Mouse (Mus musculus) adrenal gland, postnatal 10 days (tissue): Measurements from ENCODE around the gene Tmem37. TPM values are rescaled to one million over a fixed set of nuclear protein-coding genes. Genes with fewer than 3 reads are reported as not detected.

Source experiments
- DNase-seq: peaks from one replicate; pipeline ENCODE4 v3.0.0; 2021; ENCODE audit warnings: mixed read lengths
- long read RNA-seq, 2 experiments: library from polyadenylated mRNA; stranded (forward); transcript quantifications; one replicate each; pipeline ENCODE4 v2.0.0; 2021
- total RNA-seq, 2 experiments: library from RNA; stranded (reverse); gene quantifications; 2 replicates each; pipeline ENCODE4 v1.2.3; 2021

Gene Tmem37
- total RNA-seq, result 10 to 100 TPM; 24.6 to 25.8 TPM
- long read RNA-seq, experiment 1, transcript Tmem37-201 (2 exons, 1,311 nt), result major isoform, 77 of 80 reads
- long read RNA-seq, experiment 1, partial matches to known transcripts, result 0 of 80 reads
- long read RNA-seq, experiment 1, other reads (novel, unspliced or antisense), result 3 of 80 reads
- long read RNA-seq, experiment 2, transcript Tmem37-201 (2 exons, 1,311 nt), result major isoform, 45 of 47 reads
- long read RNA-seq, experiment 2, partial matches to known transcripts, result 1 of 47 reads
- long read RNA-seq, experiment 2, other reads (novel, unspliced or antisense), result 1 of 47 reads

- peak; percentile 93 for DNase-seq
Measured at GRCm38 (mm10) chr1:120073519-120074306, at the start of gene Tmem37. Gene Tmem37, minus strand, starts transcription at chr1:120074074.

GRCm38 (mm10) chr1:120122634-120123383 is 48.9 kb upstream of the Tmem37 start:
- DNase-seq, result no peak

- no peak for DNase-seq
Measured at GRCm38 (mm10) chr1:120121930-120122530, 48.2 kb upstream of the Tmem37 start.

- DNase-seq, result peak; percentile 98
Measured at GRCm38 (mm10) chr1:120120969-120121811, 47.3 kb upstream of the Tmem37 start, which contains the start of the genes Dbi and 3110009E18Rik. Gene Dbi, minus strand, starts transcription at chr1:120121078. Gene 3110009E18Rik, plus strand, starts transcription at chr1:120121187.

- peak; percentile 79 for DNase-seq
Measured at GRCm38 (mm10) chr1:120120141-120120968, 46.5 kb upstream of the Tmem37 start.

GRCm38 (mm10) chr1:120119389-120119788 is 45.5 kb upstream of the Tmem37 start:
- DNase-seq, result no peak

- no peak for DNase-seq
Measured at GRCm38 (mm10) chr1:120118854-120119253, 45.0 kb upstream of the Tmem37 start.

GRCm38 (mm10) chr1:120116106-120116505 is 42.2 kb upstream of the Tmem37 start:
- peak; percentile 80 for DNase-seq

GRCm38 (mm10) chr1:120115671-120116081 is 41.8 kb upstream of the Tmem37 start:
- peak; percentile 82 for DNase-seq

GRCm38 (mm10) chr1:120112251-120113187 is 38.6 kb upstream of the Tmem37 start:
- peak; percentile 14 for DNase-seq

GRCm38 (mm10) chr1:120111766-120112165 is 37.9 kb upstream of the Tmem37 start:
- DNase-seq, result no peak

GRCm38 (mm10) chr1:120109741-120110432 is 36.0 kb upstream of the Tmem37 start:
- DNase-seq, result no peak

- DNase-seq, result peak; percentile 45
Measured at GRCm38 (mm10) chr1:120105556-120105959, 31.7 kb upstream of the Tmem37 start.

- no peak for DNase-seq
Measured at GRCm38 (mm10) chr1:120101227-120101609, 27.3 kb upstream of the Tmem37 start.

- DNase-seq, result peak; percentile 54
Measured at GRCm38 (mm10) chr1:120100456-120101226, 26.8 kb upstream of the Tmem37 start.

GRCm38 (mm10) chr1:120099483-120099882 is 25.6 kb upstream of the Tmem37 start:
- no peak for DNase-seq

GRCm38 (mm10) chr1:120098327-120098726 is 24.5 kb upstream of the Tmem37 start:
- DNase-seq, result peak; percentile 83

- DNase-seq, result no peak
Measured at GRCm38 (mm10) chr1:120094920-120095319, 21.0 kb upstream of the Tmem37 start.
